Mouse (Mus musculus) ovary, adult 18-20 months (tissue): ENCODE results near the gene Gmcl1.

Experiments used
- DNase-seq: peaks from one replicate; pipeline ENCODE4 v3.0.0; 2022; ENCODE audit warnings: low spot score, mixed read lengths

Gmcl1 gene

DNA sequence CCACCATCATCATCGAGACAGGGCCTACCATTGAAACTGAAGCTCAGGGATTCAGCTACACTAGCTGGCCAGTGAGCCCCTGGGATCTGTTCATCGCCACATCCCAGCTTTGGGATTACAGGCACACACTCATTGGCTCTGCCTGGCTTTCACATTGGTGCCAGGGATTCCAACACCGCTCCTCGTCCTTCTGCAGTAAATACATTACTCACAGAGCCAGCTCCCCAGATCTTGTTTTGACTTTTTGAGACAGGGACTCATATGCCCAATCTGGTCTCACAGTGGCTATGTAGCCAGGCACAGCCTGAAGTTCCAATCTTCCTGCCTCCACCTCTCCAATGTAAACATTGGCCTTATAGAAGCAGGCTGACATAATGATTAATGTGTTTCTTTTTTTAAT is 3.1 kb upstream of the Gmcl1 start:
- DNase-seq, result no peak

DNA sequence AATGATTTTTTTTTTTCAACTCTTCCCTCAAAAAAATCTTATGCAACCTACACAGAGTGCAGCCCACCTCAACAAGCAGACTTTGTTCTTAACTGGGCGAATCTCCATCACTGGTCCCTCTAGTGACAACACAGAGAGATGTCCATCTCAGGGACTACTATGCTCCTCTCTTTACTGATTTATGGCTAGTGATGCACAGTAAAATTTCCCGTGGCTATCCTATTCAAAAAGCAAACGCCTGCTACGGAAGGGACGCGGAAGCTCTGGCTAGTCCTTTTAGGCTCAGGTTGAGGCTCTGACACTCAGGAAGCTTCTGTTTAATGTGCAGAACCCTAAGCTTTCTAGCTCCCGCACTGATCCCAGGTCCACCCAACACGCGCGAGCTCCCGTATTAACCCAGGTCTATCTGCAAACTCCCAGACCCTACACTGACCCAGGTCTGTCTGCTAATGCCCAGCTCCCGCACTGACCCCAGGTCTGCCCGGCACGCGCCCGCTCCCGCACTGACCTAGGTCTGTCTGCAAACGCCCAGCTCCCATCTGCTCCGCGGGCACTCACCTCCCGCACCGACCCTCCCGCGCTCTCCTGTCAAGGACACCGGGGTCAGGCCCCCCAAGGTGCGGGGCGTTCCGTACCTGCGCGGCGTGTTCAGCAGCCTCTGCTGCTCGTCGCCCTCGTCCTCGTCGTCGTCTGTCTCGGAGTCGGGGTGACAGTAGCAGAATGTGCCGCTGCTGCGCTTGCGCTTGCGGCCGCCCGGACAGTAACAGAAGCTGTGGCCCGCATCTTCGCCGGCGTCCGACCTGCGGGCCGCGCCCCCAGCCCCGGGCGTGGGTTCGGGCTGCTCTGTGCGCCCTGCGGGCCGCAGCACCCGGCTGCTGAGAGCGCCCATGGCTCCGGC is 658 bp downstream of the Gmcl1 start:
- DNase-seq, result peak; percentile 7

GRCm38 (mm10) chr6:86728711-86729110 is 4.5 kb downstream of the Gmcl1 start:
- DNase-seq, result no peak

GRCm38 (mm10) chr6:86721977-86722376 is 11.2 kb downstream of the Gmcl1 start:
- no peak for DNase-seq

DNA sequence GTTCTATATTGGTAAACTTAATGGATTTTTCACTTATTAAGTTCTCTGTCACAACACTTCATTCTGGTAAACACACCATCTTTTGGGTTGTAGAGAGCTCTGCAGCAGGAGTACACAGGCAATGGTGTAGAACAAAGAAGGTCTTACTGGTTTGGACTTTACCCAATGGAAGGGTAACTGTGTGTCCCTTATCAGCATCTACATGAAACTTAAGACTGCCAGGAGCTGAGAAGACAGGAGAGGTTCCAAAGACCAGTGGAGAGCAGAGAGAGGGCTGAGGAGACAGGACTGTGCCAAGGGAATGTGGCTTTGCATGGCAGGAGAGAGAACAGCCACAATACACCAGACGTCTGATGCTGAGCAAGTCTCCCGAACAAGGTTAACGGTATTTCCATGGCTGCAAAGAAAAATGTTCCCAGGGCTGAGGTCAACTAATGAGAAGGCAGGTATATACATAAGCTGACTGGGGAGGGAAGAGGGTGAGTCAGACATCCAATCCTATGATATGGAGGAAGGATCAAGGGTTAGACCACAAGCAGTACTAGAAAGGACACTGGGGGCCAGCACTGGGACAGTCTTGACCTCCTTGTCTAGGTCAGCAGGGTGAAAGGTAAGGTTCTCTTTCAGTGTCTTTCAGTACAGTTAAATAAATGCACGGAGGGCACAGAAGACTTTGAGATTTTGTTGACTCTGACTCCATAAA is 25.0 kb downstream of the Gmcl1 start:
- DNase-seq, result no peak

DNA sequence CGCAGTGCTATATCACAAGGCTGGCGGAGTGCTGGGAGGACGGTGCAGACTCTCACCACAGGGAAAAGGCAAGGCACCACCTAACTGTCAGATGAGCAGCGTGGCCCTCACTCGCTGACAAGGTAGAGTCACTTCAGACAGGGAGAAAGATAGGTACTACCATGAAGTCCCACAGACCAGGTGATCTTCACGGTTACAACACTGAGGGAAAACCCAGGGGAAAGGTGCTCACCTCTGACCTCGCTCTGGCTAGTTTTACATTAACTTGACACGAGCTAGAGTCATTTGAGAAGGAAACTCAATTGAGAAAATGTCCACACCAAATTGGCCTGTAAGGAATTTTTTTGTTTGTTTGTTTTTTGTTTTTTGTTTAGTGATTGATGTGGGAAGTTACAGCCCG is 30.6 kb downstream of the Gmcl1 start:
- DNase-seq, result no peak

DNA sequence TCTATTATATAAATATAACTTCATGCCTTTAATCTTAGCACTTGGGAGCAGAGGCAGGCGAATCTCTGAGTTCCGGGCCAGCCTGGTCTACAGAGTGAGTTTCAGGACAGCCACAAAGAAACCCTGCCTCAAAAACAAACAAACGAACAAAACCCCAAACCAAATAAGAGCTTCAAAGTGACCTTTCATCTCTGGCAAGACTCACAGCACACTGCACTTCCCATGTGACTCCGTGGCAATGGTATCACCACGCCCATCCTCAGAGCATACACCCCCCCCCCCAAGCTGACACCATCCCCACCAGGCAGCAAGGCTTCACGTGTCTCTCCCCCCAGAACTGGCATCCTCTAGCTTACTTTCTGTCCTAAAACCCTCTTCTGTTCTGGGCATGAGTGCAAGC is 35.3 kb downstream of the Gmcl1 start:
- DNase-seq, result no peak

DNA sequence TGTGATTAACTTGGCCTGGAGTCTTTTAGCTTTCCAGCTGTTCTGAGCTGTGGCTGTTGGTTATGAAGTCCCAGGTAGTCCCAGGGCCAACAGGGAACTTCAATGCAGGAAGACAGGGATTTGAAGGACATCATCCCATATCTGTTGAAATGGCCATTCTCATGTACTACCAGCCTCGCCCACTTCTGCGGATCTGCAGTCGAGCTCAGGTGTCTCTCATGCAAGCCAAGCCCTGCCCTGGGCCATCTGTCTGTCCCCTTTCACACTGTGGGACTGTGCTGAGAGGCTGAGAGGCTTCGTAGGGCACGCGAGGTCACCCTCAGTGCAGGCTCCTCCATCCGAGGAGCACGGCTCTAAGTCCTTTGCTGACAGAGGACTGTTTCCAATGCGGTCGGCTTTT is 37.0 kb downstream of the Gmcl1 start:
- no peak for DNase-seq

GRCm38 (mm10) chr6:86694465-86694864 is 38.7 kb downstream of the Gmcl1 start:
- DNase-seq, result no peak

DNA sequence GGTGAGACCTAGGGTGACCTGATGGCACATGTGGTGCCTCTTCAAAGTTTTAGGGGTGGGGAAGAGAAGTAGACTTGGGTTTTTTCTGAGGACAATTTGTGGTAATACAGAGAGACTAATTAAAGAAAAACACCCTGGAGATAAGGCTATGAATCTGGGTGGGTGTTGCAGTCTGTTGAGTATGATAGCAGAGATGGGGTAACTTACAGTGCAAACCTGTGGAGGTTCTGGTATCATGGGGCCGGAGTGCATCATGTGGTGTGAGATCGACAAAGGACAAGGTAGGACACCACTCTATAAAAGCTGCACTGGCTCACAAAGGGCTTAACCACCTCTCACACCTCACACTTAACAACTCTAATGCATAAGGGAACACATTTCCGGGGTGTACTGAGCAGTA is 43.5 kb downstream of the Gmcl1 start:
- DNase-seq, result no peak

DNA sequence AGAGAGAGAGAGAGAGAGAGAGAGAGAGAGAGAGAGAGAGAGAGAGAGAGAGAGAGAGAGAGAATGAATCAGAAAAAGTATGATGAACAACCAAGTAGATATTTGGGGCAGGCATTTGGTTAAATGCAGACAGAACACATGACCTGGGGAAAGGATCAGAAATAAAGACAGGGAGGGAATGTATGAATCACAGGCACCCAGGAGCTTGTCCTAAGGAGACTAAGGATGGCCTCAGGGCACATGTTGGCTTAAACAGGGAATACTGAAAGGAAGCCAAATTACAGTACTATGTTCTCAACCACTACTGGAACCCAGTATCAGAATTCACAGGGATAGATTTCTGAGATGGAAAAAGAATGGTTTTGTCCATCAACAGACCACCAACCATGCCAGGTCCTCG is 46.2 kb downstream of the Gmcl1 start:
- DNase-seq, result no peak

GRCm38 (mm10) chr6:86684655-86685011 is 48.5 kb downstream of the Gmcl1 start:
- DNase-seq, result no peak

DNA sequence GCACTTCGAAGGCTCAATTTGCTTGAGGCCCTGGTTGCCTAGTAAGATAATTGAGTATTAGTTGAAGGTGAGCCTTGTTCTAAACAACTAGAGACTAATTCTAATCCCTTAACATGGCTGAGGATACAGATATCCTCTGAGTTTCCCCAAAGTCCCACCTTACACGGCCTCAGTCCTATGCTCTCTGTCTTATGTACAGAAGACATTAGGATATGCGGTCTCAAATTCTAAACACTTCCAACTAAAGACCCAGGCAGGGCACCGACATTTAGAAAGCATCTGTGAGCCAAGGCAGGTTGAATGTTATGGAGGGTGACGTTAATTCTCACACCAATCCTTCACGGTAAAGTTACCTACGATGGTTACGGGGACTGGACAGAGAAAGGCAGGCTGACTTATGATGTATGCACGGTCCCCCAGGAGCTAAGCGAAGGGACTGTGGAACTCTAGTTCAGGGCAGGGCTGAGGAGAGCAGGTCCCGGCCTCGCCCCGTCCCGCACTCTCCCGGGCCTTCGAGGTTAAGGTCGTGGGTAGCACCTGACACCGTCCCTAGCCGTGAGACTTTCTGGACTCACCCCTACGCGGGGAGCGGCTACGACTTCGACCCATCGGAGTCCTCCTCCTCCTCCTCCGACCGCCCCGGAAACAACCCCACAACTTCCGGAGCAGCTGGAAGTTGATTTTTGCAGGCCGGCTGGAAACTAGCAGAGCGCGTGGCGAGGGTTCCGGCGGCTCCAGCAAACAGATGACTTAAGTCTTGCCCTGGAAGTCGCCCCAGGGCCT is 49.1 kb downstream of the Gmcl1 start, which contains the start of gene Snrnp27:
Gene Snrnp27 (minus strand): TSS at position 651 of the 783 bp plus-strand sequence.
- DNase-seq, result peak; percentile 80

DNA sequence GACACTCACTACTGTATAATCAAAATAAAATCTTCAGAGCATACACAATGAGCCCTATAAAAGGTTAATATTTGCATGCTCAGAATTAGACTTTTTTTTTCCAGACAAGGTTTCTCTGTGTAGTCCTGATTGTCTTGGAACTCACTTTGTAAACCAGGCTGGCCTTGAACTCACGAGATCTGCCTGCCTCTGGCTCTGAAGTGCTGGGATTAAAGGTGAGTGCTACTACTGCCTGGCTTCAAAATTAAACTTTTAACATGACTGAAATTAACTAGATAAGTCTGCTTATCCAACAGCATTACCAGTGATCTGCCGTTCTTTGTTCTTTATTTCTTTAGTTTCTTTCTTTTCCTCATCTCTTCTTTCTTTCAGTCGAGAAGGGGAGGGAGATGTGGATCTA is 51.9 kb downstream of the Gmcl1 start:
- DNase-seq, result no peak

GRCm38 (mm10) chr6:86678341-86678740 is 54.8 kb downstream of the Gmcl1 start:
- DNase-seq, result no peak

- DNase-seq, result peak; percentile 47
Observed at GRCm38 (mm10) chr6:86670873-86671272, 62.3 kb downstream of the Gmcl1 start.

- DNase-seq, result peak; percentile 100
Observed at GRCm38 (mm10) chr6:86669240-86669727, 63.9 kb downstream of the Gmcl1 start.

DNA sequence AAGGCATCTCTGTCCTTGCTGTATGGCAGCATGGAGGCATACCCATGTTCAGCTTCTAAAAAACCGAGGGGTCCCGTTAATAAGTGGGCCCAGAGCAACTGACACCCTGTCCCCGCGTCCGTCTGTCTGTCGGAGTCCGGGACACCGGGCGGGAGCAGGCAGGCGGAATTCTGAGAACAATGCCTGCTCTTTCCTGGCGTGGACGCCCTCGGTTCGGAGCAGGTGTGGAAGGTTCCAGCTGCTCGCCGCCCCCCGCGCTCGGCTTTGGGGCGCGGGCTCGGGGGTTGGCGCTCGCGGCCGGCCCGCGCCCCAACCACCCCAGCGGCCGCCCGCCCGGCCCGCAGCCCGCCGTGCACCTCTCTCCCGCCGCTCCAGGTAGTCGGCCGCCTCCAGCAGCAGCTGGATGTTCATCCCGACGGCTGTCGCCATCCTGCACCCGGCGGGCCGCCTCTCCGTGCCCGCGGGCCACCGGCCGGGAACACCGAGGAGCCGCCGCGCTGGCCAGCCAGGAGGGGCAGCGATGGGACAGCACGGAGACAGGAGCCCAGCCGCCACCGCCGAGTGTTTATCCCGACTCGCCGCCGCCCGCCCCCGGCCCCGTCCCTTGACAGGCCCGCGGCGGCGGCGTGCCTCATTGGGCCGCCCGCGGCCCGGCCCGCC is 64.5 kb downstream of the Gmcl1 start, which contains the start of gene Mxd1:
Gene Mxd1 (minus strand): TSS at position 582 of the 660 bp plus-strand sequence.
- DNase-seq, result no peak

- DNase-seq, result no peak
Observed at GRCm38 (mm10) chr6:86667061-86667460, 66.1 kb downstream of the Gmcl1 start.

DNA sequence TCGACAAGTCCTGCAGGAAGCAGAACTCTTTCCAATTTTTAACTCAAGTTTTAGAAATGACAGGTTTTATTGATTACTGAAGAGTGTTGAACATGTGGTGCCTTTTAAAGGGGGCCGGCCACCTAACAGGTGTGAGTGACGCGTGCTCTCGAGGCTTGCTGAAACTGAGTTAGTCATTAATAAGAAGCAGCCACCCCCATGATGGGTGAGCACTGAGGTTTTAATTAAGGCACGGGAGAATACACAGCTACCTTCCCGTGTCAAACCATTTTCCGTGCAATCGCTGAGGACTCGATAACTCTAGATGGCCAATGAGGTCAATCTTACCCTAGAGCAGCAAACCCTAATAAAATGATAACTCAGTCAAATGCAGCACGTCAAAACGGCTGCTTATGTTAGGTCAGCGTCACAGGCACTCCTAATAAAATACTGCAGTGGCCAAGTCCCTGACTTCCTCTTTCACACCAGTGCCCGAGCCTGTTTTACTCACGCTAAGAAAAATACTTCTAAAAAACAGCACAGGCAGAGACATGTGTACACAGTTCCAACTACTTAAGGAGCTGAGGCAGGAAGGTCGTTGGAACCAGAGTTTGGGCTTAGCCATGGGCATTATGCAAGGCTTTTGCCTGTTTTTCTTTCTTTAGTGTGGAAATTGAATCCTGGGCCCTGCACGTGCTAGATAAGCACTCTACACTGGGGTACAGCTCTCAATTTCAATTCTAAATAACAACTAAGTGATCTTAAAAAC is 67.4 kb downstream of the Gmcl1 start:
- no peak for DNase-seq

GRCm38 (mm10) chr6:86665076-86665475 is 68.1 kb downstream of the Gmcl1 start:
- no peak for DNase-seq
